Mouse (Mus musculus) G1E-ER4 (cell line): ENCODE measurements around the gene Cxcr5. TPM values are rescaled to one million over a fixed set of nuclear protein-coding genes. Genes with fewer than 3 reads are reported as not detected.

Experiments used
- GATA1 ChIP-seq: IDR thresholded peaks from one replicate; pipeline ENCODE4 v1.8.0; 2012; ENCODE audit warnings: low read length, inconsistent platforms
- polyA plus RNA-seq: library from polyadenylated mRNA; stranded (reverse); fragments of >175 nt; gene quantifications from 2 replicates; pipeline ENCODE4 v1.2.3, GENCODE M21; 2012

Cxcr5 gene
- not detected in 2 replicates for polyA plus RNA-seq

- no peak for TF ChIP-seq GATA1
Measured at GRCm38 (mm10) chr9:44561597-44561996, at the start of gene Cxcr5. Gene Cxcr5, minus strand, starts transcription at chr9:44561877.

- TF ChIP-seq GATA1, result no peak
Measured at GRCm38 (mm10) chr9:44610371-44610770, 48.7 kb upstream of the Cxcr5 start.

- TF ChIP-seq GATA1, result no peak
Measured at GRCm38 (mm10) chr9:44607306-44607705, 45.6 kb upstream of the Cxcr5 start.

GRCm38 (mm10) chr9:44606646-44607045 is 45.0 kb upstream of the Cxcr5 start:
- no peak for TF ChIP-seq GATA1

GRCm38 (mm10) chr9:44605616-44606165 is 44.0 kb upstream of the Cxcr5 start:
- TF ChIP-seq GATA1, result no peak

DNA sequence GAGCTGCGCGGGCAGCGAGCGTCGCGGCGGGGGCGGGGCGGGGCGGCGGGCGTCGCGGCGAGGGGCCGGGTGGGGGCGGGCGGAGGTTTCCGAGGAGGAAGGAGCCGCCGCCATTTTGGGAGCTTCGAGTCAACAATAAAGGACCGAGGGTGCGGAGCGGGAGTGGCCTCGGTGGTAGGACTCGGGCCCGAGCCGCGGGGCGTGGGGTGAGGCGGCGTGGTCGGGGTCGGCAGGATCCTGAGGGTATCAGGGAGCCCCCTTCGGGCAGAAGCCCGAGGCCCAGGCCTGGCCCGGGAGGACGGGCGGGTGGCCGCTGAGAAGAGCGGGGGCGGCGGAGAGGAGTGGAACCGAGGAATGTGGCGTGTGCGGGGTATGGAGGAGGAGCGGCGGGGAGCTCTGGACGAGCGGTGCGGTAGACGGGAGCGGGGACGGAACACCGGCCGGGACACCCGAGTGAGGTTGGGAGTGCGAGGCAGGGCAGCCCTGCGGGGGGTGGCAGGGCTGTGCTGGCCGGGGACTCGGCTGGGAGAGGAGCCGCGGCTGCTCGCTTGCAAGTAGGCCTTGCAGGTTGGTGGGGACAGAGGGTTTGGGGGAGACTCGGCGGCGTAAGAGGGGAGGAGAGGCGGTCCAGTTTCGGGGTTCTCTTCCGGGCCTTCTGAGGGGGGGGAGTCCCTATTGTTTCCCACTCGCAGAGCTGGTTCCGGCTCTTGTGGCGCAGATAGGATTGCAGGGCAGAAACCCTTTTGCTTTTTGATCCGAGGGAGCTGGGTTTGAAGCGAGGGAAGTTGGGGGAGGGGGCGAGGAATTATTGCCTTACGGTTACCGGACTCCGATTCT is 43.3 kb upstream of the Cxcr5 start, which contains the start of gene Ddx6:
Gene Ddx6, plus strand, starts transcription at position 114 of the 837 bp plus-strand sequence.
- TF ChIP-seq GATA1, result no peak

DNA sequence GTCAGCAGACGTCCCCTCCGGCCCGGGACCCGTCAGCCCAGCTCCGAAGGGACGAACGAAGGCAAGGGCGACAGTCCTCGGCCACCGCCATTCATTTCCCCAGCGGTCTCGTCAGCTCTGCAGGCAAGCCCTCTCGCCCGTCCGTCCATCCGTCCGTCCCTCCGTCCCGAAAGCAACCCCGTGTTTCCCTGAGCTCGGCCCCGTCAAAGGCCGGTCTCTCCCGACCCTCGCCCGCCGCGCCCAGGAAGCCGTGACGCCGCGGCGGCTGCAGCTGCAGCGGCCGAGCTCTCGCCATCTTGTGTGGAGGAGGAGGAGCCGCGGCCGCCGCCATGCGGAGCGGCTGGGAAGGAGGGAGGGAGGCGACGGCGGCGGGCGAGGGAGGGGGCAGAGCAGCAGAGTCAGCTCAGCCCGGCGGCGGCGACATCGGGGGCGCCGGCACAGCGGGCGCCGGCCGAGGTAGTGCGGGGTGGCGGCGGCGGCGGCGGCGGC is 42.7 kb upstream of the Cxcr5 start:
- TF ChIP-seq GATA1, result no peak

DNA sequence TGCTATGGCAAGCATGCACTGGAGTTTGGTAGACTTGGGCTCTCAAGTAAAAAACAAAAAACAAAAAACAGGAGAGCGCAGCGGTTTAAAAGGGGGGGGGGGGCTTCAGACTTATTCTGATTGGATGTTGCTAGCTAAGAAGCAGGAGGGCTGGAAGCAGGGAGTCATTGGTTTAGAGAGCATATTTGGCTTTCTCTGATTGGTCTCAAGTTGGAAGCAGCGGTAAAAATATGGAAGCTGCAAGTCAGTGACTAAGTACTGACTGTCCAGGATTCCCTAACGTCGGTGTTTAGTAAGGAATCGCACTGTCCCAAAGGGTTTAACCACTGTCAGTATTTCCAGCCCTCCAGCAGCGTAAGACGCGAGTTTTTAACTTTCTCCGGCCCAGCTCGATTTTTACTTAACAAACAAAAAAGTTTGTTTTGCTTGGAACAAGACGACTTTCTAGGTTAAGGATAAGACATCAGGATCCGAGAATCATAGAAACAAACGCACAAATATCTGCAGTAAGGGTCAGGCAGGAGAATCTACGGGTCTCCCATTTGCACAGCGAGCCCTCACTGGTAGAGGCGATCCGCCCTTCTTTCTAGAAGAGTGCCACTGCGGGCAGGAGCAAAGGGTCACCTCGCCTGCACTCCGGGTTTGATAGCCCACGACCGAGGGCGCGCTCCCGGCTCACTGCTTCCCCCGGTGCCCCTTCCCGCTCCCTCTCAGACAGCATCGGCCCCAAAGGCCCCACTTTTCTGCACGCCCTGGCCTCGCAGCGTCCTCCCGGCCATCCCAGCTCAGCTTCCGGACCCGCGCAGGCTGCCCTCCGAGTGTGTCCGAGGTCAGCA is 42.0 kb upstream of the Cxcr5 start:
- no peak for TF ChIP-seq GATA1

- no peak for TF ChIP-seq GATA1
Measured at GRCm38 (mm10) chr9:44602766-44603165, 41.1 kb upstream of the Cxcr5 start.

GRCm38 (mm10) chr9:44600801-44601200 is 39.1 kb upstream of the Cxcr5 start:
- TF ChIP-seq GATA1, result no peak

DNA sequence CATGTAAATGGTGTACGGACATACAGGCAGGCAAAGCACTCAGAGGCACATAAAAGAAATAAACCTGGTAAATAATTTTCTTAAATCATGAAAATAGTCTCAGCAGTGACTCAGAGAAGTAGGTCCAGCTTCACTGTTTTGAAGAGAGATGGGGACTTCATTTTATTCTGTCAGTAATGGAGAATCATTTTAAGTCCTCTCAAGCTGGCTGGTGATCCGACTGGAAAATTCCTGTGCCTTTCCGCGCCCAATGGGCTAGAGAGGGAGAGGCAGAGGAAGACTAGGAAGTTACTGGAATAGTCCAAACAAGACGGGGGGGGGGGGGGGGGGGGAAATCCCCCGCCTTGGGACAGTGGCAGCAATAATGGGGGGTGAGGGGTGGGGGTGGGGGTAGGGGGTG is 37.9 kb upstream of the Cxcr5 start:
- TF ChIP-seq GATA1, result no peak

DNA sequence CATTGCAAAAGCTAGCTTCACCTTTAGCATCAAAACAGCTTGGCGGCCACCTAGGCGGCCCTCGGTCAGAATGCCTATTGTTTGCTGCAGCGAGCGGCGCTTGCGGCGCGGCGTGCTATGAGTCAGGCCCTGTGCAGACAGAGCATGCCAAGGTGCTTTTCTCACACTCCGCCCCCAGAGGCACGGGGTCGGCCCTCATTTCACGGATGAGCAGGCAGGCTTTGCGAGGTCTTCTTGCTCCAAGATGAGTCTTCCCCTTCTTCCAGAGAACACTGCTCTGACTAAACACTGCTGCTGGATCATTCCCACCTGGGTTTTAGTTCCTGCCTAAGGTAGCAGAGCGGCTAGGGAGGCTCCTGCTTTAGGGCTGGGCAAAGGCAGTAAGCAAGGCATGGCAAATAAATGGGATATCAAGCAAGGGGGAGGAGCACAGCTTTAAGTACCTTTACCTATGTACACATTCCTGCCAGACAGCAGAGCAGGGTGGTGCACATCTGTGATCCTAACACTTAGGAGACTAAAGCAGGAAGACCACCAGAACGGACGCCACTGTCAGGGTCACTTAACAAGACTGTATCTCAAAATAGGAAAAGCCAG is 37.3 kb upstream of the Cxcr5 start:
- no peak for TF ChIP-seq GATA1

DNA sequence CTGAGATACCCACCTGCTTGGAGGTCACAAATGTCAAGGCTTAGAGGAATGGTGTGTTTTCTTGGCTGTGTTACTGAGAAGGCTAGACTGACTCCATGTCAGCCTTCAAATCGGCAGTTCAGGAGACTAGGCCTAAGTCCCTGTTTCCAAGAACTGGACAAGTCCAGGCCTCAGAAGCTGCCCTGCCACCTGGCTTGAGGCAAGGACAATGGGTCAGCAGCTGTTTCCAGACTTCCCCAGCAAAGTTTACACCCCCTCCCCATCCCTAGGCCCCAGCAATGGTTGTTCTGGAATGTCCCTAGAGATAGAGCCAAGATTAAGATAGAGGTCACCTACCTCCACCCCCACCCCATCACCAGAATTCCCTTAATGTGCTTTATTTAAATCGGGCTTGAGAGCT is 36.1 kb upstream of the Cxcr5 start:
- TF ChIP-seq GATA1, result no peak

DNA sequence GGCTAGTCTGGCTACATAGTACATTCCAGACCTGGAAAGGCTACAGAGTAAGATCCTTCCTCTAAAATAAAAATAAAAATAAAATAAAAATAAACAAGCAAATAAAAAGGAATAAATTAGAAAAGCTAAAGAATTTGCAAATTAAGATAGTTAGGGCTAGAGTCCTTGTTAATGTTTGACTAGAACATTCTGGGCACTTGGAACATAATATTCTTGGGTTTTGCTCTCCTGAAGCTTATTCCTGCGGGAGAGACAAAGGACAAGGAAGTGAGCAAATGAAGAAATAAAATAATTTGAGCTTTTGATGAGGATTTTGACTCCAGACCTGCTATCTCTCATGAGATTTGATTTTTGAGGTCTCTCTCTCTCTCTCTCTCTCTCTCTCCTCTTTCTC is 33.9 kb upstream of the Cxcr5 start:
- no peak for TF ChIP-seq GATA1

DNA sequence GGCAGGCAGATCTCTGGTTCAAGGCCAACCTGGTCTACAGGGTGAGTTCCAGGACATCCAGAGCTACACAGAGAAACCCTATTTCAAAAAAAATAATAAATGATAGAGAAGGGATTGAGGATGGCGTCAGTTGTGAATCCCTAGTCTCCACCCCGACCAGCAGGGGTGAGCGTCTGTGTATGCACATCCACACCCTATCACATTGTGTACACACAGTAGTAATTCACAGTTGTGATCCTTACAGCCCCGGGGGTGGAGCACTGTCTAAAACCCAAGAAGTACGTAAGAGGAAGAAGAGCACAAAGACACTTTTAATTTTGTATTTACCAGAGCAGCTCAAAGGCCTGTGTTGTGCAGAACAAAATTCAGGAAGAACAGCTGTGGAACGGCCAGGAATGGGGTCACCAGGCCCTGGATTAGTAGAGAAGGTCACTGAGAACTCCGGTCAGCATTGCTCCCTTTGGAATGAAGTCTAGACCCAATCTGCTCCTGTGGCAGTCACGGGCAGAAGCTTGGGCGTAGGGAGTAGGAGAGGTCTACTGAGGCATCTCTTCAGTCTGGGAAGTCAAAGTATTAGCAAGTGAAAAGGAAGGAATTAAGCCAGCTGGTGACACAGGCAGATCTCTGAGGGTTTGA is 33.3 kb upstream of the Cxcr5 start:
- TF ChIP-seq GATA1, result no peak
